Mouse (Mus musculus) forebrain, embryonic 12.5 days (tissue): Measurements from ENCODE around the gene Slc47a1. TPM values are rescaled to one million over a fixed set of nuclear protein-coding genes. Genes with fewer than 3 reads are reported as not detected.

Experiments
- ATAC-seq: fragments of 200-750 bp; cut with Nextera tagmentation; 2 replicates; pipeline ENCODE4 v1.8.0; 2017; ENCODE audit warnings: moderate TSS enrichment; ENCODE audit not compliant: low FRiP score
- H3K27ac ChIP-seq: fragments of 300-500 bp; sonication (generic); 2 replicates; pipeline ENCODE4 v1.5.1; 2016; ENCODE audit warnings: mild to moderate bottlenecking
- H3K27me3 ChIP-seq: fragments of 300-500 bp; sonication (generic); 2 replicates; pipeline ENCODE4 v1.6.1; 2016; ENCODE audit warnings: mild to moderate bottlenecking
- H3K36me3 ChIP-seq: fragments of 300-500 bp; sonication (generic); replicated peaks from 2 replicates; pipeline ENCODE4 v1.6.1; 2016; ENCODE audit warnings: mild to moderate bottlenecking
- H3K4me1 ChIP-seq: fragments of 300-500 bp; sonication (generic); 2 replicates; pipeline ENCODE4 v1.6.1; 2016
- H3K4me2 ChIP-seq: fragments of 300-500 bp; sonication (generic); 2 replicates; pipeline ENCODE4 v1.6.1; 2016; ENCODE audit warnings: mild to moderate bottlenecking, moderate library complexity
- H3K4me3 ChIP-seq: fragments of 300-500 bp; sonication (generic); replicated peaks from 2 replicates; pipeline ENCODE4 v1.5.1; 2016; ENCODE audit warnings: mild to moderate bottlenecking
- H3K9ac ChIP-seq: fragments of 300-500 bp; sonication (generic); 2 replicates; pipeline ENCODE4 v1.6.1; 2016; ENCODE audit warnings: mild to moderate bottlenecking
- H3K9me3 ChIP-seq: fragments of 300-500 bp; sonication (generic); 2 replicates; pipeline ENCODE4 v1.6.1; 2016
- WGBS: fragments of 180-500 bp; shearing (Covaris S2); methylation state at CpG from one replicate; pipeline ENCODE4 v1.1.7; 2016; 5-methylcytosine and 5-hydroxymethylcytosine counted together
- polyA plus RNA-seq: library from polyadenylated mRNA; unstranded; fragments of >200 nt; fragmentation: Nextera tagmentation; extraction: Ambion mirVana; gene quantifications from 2 replicates; pipeline ENCODE4 v1.2.1, GENCODE M21; 2016

Slc47a1 gene
- polyA plus RNA-seq, 1 experiment from 2014 or later = not detected

- 3% methylated on average over 61 of the region's 61 CpGs for WGBS
- H3K4me3 ChIP-seq = peak within 1 kb of the TSS; percentile 38
- H3K4me2 ChIP-seq = peak within 1 kb of the TSS; percentile 59
- peaks cover 10% of the 10 kb centered on the region for H3K4me1 ChIP-seq
- H3K27ac ChIP-seq = no peak within 1 kb of the TSS
- peak within 1 kb of the TSS; percentile 49 for H3K9ac ChIP-seq
- no peak for ATAC-seq
- H3K27me3 ChIP-seq = peaks cover 54% of the 10 kb centered on the region
- H3K36me3 ChIP-seq = no peaks in the 10 kb centered on the region
- no peaks in the 10 kb centered on the region for H3K9me3 ChIP-seq
Observed at GRCm38 (mm10) chr11:61342505-61343420, 35.4 kb downstream of the Slc47a1 start, which contains the start of gene Slc47a2. Slc47a2 (minus strand) TSS chr11:61342860.

DNA sequence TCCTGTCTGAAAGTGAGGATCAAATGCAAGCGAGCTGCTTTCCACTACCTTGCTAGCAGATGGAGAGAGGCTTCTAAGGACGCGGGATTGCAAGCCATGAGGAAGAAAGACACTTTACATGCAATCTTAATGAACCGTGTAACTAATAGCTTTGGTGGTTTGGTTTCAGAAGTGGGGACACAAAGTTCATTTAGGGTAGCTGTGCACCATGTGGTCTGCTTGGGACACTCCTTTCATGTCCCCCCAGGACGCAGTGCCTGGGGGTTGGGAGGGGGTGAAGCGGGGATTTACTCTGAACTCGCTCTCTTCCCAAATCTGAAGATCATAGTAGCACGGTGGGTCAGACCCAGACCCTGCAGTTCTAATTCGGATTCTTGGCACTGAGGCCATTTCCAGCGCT, 36.2 kb downstream of the Slc47a1 start:
- Histone ChIP-seq H3K27me3 (peaks cover 54% of the 10 kb centered on the region), H3K9ac (0 out of 2 replicates have a peak overlapping the region, but pooled peaks have one; percentile 49)
- ATAC-seq = no peak

DNA sequence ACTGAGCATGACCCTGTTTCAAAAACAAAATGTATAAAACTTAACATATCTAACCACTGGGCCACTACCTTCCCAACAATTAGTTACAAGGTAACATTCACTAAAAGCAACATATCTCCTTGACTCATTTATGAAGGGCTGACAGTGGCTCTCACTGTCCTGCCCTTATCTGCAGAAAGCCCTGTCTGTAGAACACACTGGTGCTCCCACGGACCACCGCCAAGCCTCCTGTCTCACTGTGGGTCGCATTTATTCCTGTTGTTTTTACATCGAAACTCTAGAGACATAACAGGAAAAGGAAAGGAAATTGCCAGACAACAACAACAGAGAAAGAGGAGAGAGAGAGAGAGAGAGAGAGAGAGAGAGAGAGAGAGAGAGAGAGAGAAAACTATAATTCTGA, 36.9 kb downstream of the Slc47a1 start:
- WGBS = 79% methylated on average over 4 of the region's 4 CpGs
- H3K36me3 ChIP-seq = no peaks in the 10 kb centered on the region
- no peak overlapping the region for H3K4me2 ChIP-seq
- H3K4me1 ChIP-seq = peaks cover 10% of the 10 kb centered on the region
- H3K9me3 ChIP-seq = no peaks in the 10 kb centered on the region
- no peak overlapping the region for H3K4me3 ChIP-seq
- peaks cover 53% of the 10 kb centered on the region for H3K27me3 ChIP-seq
- no peak overlapping the region for H3K27ac ChIP-seq
- H3K9ac ChIP-seq = no peak overlapping the region
- no peak for ATAC-seq

More for the DNA sequence above, 36.2 kb downstream of the Slc47a1 start:
- peak overlapping the region; percentile 59 for H3K4me2 ChIP-seq
- H3K4me3 ChIP-seq = peak overlapping the region; percentile 38
- no peaks in the 10 kb centered on the region for H3K9me3 ChIP-seq
- no peak overlapping the region for H3K27ac ChIP-seq
- peaks cover 10% of the 10 kb centered on the region for H3K4me1 ChIP-seq
- 9% methylated on average over 10 of the region's 10 CpGs for WGBS
- no peaks in the 10 kb centered on the region for H3K36me3 ChIP-seq

DNA sequence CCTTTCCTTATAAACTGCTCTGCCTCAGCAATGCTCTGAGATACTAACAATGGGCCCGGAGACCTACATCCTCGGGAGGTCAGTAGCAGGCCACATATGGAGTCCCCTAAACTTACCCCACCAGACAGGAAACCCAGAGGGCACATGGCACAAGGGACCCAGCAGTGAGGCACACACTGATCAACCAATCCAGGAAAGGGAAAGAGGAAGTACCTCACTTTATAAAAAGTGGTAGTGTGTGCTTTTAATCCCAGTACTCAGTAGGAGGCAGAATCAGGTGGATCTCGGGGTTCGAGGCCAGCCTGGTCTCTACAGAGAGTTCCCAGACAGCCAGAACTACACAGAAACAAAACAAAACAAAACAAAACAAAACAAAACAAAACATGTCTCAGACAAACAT, 37.8 kb downstream of the Slc47a1 start:
- 84% methylated on average over 4 of the region's 4 CpGs for WGBS
- peaks cover 10% of the 10 kb centered on the region for H3K4me1 ChIP-seq
- H3K9me3 ChIP-seq = no peaks in the 10 kb centered on the region
- ATAC-seq = no peak
- no peak overlapping the region for H3K4me3 ChIP-seq
- H3K9ac ChIP-seq = no peak overlapping the region
- H3K4me2 ChIP-seq = no peak overlapping the region
- H3K27me3 ChIP-seq = peaks cover 47% of the 10 kb centered on the region
- no peak overlapping the region for H3K27ac ChIP-seq
- no peaks in the 10 kb centered on the region for H3K36me3 ChIP-seq

GRCm38 (mm10) chr11:61337586-61337985, 40.6 kb downstream of the Slc47a1 start:
- Histone ChIP-seq H3K4me2 (no peak overlapping the region), H3K4me1 (peaks cover 6% of the 10 kb centered on the region), H3K4me3 (no peak overlapping the region), H3K36me3 (no peaks in the 10 kb centered on the region), H3K27ac (no peak overlapping the region), H3K9ac (no peak overlapping the region), H3K27me3 (peaks cover 29% of the 10 kb centered on the region), H3K9me3 (no peaks in the 10 kb centered on the region)
- WGBS = 80% methylated on average over 10 of the region's 10 CpGs
- no peak for ATAC-seq

GRCm38 (mm10) chr11:61320904-61321687, 57.0 kb downstream of the Slc47a1 start:
- WGBS = 76% methylated on average over 10 of the region's 10 CpGs
- Histone ChIP-seq H3K9me3 (no peaks in the 10 kb centered on the region), H3K4me1 (no peaks in the 10 kb centered on the region), H3K4me3 (no peak overlapping the region), H3K4me2 (no peak overlapping the region), H3K9ac (no peak overlapping the region), H3K27ac (no peak overlapping the region), H3K36me3 (no peaks in the 10 kb centered on the region), H3K27me3 (no peaks in the 10 kb centered on the region)
- ATAC-seq = no peak

DNA sequence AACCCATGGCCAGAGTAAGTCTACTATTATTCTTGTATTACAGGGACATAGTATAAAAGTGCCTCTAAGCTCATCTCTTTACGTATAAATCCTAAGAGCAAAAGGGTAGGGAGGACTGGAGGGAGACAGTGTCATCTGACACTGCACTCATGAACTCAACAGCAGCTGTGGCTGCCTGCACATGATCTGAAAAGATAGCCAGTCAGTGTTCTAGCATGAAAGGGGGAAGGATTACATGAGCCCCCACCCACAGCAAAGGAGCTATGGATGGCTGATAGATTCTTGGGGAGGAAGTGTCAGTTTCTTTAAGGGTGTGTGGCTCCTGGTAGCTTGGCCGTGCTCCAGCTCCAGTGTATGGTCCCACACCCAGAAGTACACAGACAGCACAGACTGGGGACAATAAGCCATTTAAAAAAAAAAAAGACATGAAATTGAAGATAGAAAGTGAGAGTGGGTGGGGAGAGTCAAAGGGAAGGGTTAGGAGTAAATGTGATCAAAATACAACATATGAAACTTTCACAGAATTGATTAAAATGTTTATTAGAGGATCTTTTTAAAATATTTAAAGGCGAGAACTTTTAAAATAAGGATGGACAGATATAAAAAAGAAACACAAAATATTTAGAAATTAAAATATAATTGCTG, 58.1 kb downstream of the Slc47a1 start:
- H3K9me3 ChIP-seq = no peaks in the 10 kb centered on the region
- no peak overlapping the region for H3K9ac ChIP-seq
- no peak overlapping the region for H3K4me3 ChIP-seq
- H3K36me3 ChIP-seq = no peaks in the 10 kb centered on the region
- H3K4me1 ChIP-seq = no peaks in the 10 kb centered on the region
- H3K27me3 ChIP-seq = no peaks in the 10 kb centered on the region
- H3K27ac ChIP-seq = no peak overlapping the region
- H3K4me2 ChIP-seq = no peak overlapping the region
- ATAC-seq = no peak
- WGBS = 84% methylated on average over 3 of the region's 3 CpGs

- Histone ChIP-seq H3K4me2 (no peak overlapping the region), H3K4me3 (no peak overlapping the region), H3K27me3 (no peaks in the 10 kb centered on the region), H3K27ac (no peak overlapping the region), H3K9ac (no peak overlapping the region), H3K4me1 (no peaks in the 10 kb centered on the region), H3K36me3 (no peaks in the 10 kb centered on the region), H3K9me3 (no peaks in the 10 kb centered on the region)
- no peak for ATAC-seq
- WGBS = 67% methylated on average over 12 of the region's 12 CpGs
Observed at GRCm38 (mm10) chr11:61319233-61319922, 58.8 kb downstream of the Slc47a1 start.

DNA sequence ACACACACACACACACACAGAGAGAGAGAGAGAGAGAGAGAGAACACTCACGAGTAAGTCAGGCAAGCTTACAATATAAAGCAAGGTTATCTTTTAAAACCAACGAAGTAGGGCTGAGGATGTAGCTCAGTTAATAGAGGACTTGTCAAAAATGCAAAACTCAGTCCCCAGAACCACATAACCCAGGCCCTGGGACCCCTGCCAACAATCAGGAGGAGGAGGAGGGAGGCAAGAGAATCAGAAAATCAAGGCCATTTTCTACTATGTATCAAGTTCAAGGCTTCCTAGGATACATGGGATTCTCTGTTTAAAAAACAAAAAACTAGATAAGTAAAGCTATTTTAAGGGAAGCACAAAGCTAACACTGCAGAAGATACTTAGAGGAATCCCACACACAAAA, 61.3 kb downstream of the Slc47a1 start:
- H3K4me2 ChIP-seq = no peak overlapping the region
- H3K27me3 ChIP-seq = no peaks in the 10 kb centered on the region
- H3K27ac ChIP-seq = no peak overlapping the region
- no peaks in the 10 kb centered on the region for H3K4me1 ChIP-seq
- H3K9me3 ChIP-seq = no peaks in the 10 kb centered on the region
- WGBS = 84% methylated on average over 2 of the region's 2 CpGs
- no peak overlapping the region for H3K9ac ChIP-seq
- H3K36me3 ChIP-seq = no peaks in the 10 kb centered on the region
- H3K4me3 ChIP-seq = no peak overlapping the region
- no peak for ATAC-seq

DNA sequence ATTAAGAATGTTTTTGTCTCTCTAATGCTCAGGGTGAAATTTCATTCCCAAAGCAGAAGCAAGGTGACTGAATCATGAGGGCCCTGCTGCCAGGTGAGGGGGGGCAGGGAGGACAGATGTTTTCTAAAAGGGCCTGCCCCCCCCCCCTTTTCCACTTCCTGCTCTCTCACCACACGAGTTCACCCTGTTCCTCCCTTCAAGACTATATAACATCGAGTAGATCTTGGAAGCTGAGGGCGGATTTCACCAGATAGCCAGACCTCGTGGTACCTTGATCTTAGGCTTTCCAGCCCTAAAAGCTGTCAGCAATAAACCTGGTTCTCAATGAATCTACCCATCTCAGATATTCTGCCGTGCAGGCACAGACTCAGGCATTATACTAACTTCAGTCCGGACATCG, 67.8 kb downstream of the Slc47a1 start:
- Histone ChIP-seq H3K4me2 (no peak overlapping the region), H3K36me3 (no peaks in the 10 kb centered on the region), H3K9ac (no peak overlapping the region), H3K9me3 (no peaks in the 10 kb centered on the region), H3K4me3 (no peak overlapping the region), H3K4me1 (no peaks in the 10 kb centered on the region), H3K27ac (no peak overlapping the region), H3K27me3 (0 out of 2 replicates have a peak, but pooled peaks cover 5% of the 10 kb centered on the region)
- WGBS = 81% methylated on average over 7 of the region's 7 CpGs
- no peak for ATAC-seq

DNA sequence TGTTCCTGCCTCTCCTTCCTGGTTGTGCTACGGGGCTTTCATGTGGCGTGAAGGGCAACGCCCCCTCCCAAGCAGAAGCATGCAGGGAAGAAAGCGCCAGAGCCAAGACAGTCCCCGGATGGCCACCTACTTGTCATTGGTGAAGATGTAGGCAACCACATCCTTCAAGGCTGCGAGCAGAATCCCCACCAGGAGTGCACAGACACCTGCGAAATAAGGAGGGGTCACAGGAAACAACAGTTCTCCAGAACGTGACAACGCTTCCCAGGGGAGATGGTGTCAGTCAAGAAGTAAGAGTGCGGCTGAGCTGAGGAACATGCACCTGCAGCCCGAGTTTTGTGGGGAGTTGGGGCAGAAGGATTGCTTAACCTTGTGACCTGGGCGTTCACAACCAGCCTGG, 68.3 kb downstream of the Slc47a1 start:
- no peak for ATAC-seq
- Histone ChIP-seq H3K4me2 (no peak overlapping the region), H3K27ac (no peak overlapping the region), H3K4me3 (no peak overlapping the region), H3K9me3 (no peaks in the 10 kb centered on the region), H3K4me1 (no peaks in the 10 kb centered on the region), H3K9ac (no peak overlapping the region), H3K27me3 (0 out of 2 replicates have a peak, but pooled peaks cover 5% of the 10 kb centered on the region), H3K36me3 (no peaks in the 10 kb centered on the region)
- WGBS = 69% methylated on average over 12 of the region's 12 CpGs
